Mouse (Mus musculus) heart, adult 2 months (tissue): ENCODE measurements around the gene Gm20767. TPM values are rescaled to one million over a fixed set of nuclear protein-coding genes. Genes with fewer than 3 reads are reported as not detected.
"Not testable (repeated sequence)": the region's sequence is repeated elsewhere in the genome, so short reads cannot be mapped to it uniquely, and the experiment has no call there.

Source experiments
- DNase-seq, 2 experiments: peaks; one replicate each; pipeline ENCODE4 v3.0.0; 2021
- H3K27ac ChIP-seq: fragments of 200-600 bp; 2 replicates; pipeline ENCODE4 v1.8.1; 2022
- H3K27me3 ChIP-seq: fragments of 200-500 bp; 2 replicates; pipeline ENCODE4 v1.6.1; 2012; ENCODE audit warnings: mild to moderate bottlenecking, low read length, inconsistent platforms, mixed read lengths; ENCODE audit not compliant: control insufficient read depth, insufficient read depth
- H3K36me3 ChIP-seq: fragments of 200-500 bp; 2 replicates; pipeline ENCODE4 v1.6.1; 2012; ENCODE audit warnings: low read length, inconsistent platforms; ENCODE audit not compliant: control insufficient read depth, insufficient read depth
- H3K4me1 ChIP-seq: fragments of 200-500 bp; 2 replicates; pipeline ENCODE4 v1.6.1; 2011; ENCODE audit warnings: low read length; ENCODE audit not compliant: control insufficient read depth, insufficient read depth
- H3K4me3 ChIP-seq: fragments of 200-600 bp; 2 replicates; pipeline ENCODE4 v1.8.1; 2022
- H3K79me2 ChIP-seq: fragments of 200-500 bp; replicated peaks from 2 replicates; pipeline ENCODE4 v1.6.1; 2012; ENCODE audit warnings: mild to moderate bottlenecking, inconsistent platforms, low read length, moderate library complexity, mixed read lengths; ENCODE audit not compliant: control insufficient read depth, insufficient read depth
- H3K9ac ChIP-seq: fragments of 200-500 bp; 2 replicates; pipeline ENCODE4 v1.6.1; 2012; ENCODE audit warnings: low read depth, mild to moderate bottlenecking, control low read depth, inconsistent platforms, low read length, mixed read lengths
- WGBS: fragments of 180-500 bp; shearing (Covaris S2); methylation state at CpG from one replicate; pipeline ENCODE4 v1.1.7; 2018; 5-methylcytosine and 5-hydroxymethylcytosine counted together
- intact Hi-C: fragments of 180-260 bp; cut with DNase I; formaldehyde crosslinking; loops from one replicate; pipeline ENCODE4 v1.15.1; 2025
- long read RNA-seq: library from polyadenylated mRNA; stranded (forward); transcript quantifications from one replicate; pipeline ENCODE4 v2.0.0, GENCODE M21; 2021
- polyA plus RNA-seq: library from polyadenylated mRNA; depleted of rRNA; stranded (reverse); fragments of >200 nt; gene quantifications from 2 replicates; pipeline ENCODE4 v1.2.3, GENCODE M21; 2012; rRNA removed
- total RNA-seq, 2 experiments: library from RNA; stranded (reverse); gene quantifications; 2 replicates each; pipeline ENCODE4 v1.2.3; 2021

Gm20767 gene
- total RNA-seq (not detected), polyA plus RNA-seq (not detected in 2 replicates)
- long read RNA-seq: 0 reads

DNA sequence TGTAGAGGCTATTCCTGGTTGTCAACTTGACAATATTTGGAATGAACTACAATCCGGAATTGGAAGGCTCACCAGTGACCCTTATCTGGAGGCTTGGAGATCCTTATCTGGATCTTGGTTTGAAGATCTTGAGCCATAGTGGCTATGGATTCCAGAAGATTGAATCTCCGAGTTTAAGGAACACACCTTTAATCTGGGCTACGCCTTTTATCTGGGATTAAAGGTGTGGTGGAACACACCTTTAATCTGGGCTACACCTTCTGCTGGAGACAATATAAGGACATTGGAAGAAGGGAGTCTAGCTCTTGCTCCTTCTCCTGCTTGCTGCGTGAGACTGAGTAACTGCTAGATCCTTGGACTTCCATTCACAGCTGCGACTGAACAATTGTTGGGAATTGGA is at the start of gene Gm20767:
Gene Gm20767 (plus strand): TSS at position 301 of the 400 bp plus-strand sequence.
- H3K79me2 ChIP-seq, H3K36me3 ChIP-seq, DNase-seq, H3K27ac ChIP-seq, intact Hi-C loops, H3K4me3 ChIP-seq, H3K4me1 ChIP-seq, H3K9ac ChIP-seq, H3K27me3 ChIP-seq: not testable (repeated sequence)
- 76% methylated on average over 2 of the region's 5 CpGs for WGBS

DNA sequence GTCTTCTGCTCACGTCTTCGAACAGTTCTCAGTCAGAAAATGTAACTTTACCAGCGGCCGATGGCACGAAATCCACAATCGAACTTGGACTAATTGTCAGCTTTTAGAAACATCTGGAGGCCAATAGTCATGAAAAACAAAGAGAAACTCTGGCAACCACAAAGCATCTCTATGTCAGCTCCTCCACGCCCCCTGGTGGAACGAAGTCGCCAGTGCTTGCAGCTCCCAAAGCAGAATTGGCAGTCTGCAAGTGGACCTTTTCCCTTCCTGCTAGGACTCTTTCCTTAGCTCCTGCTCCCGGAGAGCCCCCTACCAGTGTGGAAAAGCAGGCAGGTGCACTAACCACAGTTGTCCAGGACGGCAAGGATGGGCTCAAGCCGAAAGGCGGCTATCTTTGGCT is 47.1 kb upstream of the Gm20767 start:
- H3K27ac ChIP-seq, H3K27me3 ChIP-seq, H3K4me1 ChIP-seq, H3K9ac ChIP-seq, DNase-seq, H3K4me3 ChIP-seq, H3K36me3 ChIP-seq, H3K79me2 ChIP-seq, intact Hi-C loops: not testable (repeated sequence)
- no CpG with 5 or more reads among the region's 13 CpGs for WGBS

DNA sequence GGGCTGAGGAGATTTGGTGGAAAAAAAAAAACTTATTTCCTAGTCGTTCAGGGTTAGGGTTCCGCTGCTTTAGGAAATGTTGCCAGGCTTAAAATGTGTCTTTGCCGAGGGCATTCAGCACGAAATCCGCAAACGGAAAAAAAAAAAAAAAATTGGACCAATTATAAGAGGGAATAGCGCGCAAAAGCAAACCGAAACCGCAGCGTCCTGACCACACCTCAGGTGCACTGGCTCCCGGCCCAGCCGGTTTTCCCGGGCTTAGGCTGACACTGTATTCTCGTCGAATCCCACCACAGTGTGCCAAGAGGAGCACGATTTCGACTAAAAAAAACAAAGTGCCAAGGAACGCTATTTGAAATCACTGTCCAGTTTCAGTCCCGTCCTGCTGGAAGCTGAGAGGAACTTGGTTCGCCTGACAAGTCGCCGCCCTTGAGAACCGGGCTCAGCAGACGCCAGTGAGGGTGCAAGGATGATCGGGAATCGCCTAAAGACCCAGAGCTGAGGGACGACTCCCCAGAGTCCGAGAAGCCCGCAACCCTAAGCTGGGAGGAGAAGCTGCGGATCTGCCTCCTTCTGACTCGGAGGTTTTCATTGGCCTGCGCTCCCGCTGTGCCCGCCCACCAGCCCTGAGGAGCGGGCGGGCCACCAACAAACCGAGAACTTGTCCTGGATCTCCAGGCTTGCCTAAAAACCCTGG is 43.7 kb upstream of the Gm20767 start:
- H3K4me3 ChIP-seq, H3K27me3 ChIP-seq, H3K36me3 ChIP-seq, intact Hi-C loops, H3K79me2 ChIP-seq, H3K9ac ChIP-seq, H3K4me1 ChIP-seq, H3K27ac ChIP-seq: not testable (repeated sequence)
- peak in 1 of 2 experiments; percentile 1 for DNase-seq
- 0% methylated on average over 26 of the region's 38 CpGs for WGBS

DNA sequence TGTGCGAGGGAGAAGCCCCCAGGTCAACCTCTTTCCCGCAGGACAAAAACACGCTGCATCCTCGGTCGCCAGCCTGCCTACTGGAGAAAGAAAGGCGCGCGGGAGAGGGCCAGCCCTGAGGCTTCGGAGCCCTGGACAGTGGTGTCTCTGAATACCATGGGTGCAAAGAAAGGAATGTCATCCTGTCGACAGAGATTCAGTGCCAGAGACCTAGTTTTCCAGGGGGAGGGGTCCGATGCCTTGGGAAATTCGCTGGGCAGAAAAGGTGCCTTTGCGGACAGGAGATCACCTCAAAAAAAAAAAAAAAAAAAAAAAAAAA is 43.1 kb upstream of the Gm20767 start:
- H3K27ac ChIP-seq, intact Hi-C loops, H3K27me3 ChIP-seq, H3K4me1 ChIP-seq, H3K36me3 ChIP-seq, H3K79me2 ChIP-seq, H3K4me3 ChIP-seq, DNase-seq, H3K9ac ChIP-seq: not testable (repeated sequence)
- WGBS: 2% methylated on average over 7 of the region's 13 CpGs

DNA sequence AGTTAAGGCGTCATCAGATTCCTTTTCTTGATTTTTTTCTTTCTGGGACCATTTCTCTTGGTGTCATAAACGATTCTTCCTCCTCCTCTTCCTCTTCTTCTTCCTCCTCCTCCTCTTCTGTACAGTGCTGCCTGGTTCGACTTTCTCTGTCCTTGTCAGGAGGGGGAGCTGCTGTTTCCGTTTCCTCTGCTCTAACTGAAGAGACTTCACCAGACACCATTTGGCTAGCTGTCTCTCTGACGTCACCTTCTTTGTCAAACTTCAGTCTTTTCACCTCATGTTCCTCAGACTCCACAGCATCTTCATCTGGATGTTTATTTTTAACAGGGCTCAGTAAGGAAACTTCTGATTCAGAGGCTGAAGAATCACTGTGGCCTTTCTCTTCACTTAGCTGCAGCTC is 40.7 kb upstream of the Gm20767 start:
- no CpG with 5 or more reads among the region's 5 CpGs for WGBS
- H3K79me2 ChIP-seq: not testable (repeated sequence)

DNA sequence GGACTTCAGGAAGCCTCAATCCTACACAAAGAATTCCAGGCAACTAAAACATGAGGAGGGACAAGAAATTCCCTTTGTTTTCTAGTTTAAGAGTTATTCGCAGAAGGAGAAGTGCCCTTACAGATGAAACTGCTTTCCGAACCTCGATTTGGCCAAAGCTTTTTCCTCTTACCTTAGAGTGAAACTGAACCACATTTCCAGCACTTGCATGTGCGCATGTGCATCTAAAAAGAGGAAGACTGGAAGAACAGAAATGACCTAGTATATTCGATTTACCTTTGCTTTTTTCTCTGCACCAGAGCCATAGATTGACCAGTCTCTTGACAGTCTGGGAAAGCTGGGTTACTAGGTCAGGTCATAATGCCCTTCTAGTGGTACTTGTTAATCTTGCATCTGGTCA is 33.5 kb upstream of the Gm20767 start:
- H3K9ac ChIP-seq, intact Hi-C loops, H3K36me3 ChIP-seq, H3K79me2 ChIP-seq, H3K27ac ChIP-seq, DNase-seq, H3K27me3 ChIP-seq, H3K4me3 ChIP-seq, H3K4me1 ChIP-seq: not testable (repeated sequence)
- no CpG with 5 or more reads among the region's 5 CpGs for WGBS

More for the DNA sequence above, 40.7 kb upstream of the Gm20767 start:
- H3K36me3 ChIP-seq, H3K4me3 ChIP-seq, H3K9ac ChIP-seq, H3K27ac ChIP-seq, H3K27me3 ChIP-seq, intact Hi-C loops, H3K4me1 ChIP-seq, DNase-seq: not testable (repeated sequence)

DNA sequence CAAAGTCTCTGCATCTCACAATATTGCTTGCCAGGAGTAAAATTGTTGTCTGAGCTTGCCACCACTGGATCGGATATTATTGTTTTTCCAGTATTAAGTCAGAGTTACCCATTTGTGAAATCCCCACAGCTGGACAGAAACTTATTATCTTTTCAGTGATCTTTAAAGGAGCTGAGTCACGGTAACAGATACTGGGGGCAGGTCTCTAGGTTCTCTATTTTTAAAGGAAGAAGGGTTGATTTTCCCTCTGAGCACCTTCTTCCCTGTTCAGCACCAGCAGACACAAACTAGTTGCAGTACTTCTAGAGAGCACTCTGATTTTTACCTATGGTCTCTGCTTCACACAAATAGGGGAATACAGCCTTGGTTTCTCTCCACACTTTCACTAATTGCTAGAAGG is 33.0 kb upstream of the Gm20767 start:
- H3K27ac ChIP-seq, DNase-seq, H3K79me2 ChIP-seq, H3K4me3 ChIP-seq, H3K36me3 ChIP-seq, intact Hi-C loops, H3K4me1 ChIP-seq, H3K9ac ChIP-seq, H3K27me3 ChIP-seq: not testable (repeated sequence)
- 56% methylated on average over 2 of the region's 2 CpGs for WGBS

DNA sequence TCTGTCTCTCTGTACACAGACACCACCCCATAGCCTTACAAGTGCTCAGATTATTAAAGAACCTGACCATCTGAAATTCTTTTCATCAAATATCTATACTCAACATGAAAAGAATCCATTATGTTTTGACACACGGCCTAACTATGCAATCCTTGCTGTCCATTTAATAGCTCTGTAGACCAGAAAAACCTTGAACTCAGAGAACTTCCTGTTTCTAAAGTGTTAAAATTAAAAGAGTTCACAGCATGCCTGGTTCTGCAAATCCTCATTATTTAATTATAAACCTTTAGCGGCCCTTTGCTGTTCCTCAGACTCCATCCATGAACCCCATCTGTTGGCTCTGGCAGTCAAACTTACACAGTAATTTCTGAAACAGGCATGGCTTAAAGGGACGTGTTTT is 2.3 kb downstream of the Gm20767 start:
- H3K36me3 ChIP-seq, H3K27ac ChIP-seq, H3K4me3 ChIP-seq, H3K79me2 ChIP-seq, intact Hi-C loops, H3K9ac ChIP-seq, H3K27me3 ChIP-seq, DNase-seq, H3K4me1 ChIP-seq: not testable (repeated sequence)
- WGBS: 71% methylated on average over 2 of the region's 3 CpGs

DNA sequence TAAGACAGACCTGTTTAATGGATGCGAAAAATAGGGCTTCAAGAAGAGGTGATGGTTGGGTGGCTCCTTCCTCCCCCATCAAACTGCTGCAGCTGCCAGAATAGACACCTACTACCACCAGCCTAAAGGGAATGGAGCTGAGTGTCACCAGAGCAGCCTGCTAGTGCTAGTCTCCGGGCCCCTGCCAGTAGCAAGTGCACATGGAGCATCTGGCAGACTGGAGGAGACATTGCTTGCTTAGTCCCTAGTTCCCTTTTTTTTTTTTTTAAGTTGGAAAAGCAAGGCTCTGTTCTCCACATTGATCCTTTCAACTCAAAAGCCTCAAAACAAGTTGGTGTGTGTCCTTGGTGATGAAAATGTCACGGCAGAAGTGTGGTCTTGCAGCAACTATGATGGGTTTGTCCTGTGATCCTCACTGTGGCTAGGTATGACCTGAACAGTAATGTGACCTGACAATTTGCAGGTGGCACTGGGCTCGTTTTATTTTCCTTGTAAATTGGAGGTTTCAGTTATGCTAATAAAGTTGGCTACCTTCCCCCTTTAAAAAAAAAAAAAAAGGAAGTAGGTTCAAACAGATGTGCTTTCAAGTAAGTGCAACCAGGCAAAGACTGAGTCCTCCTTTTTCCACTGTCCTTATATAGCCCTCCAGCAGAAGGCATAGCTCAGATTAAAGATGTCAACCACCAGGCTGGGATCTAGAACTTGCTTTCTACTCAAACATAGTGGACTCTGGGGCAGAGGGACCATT is 9.8 kb downstream of the Gm20767 start:
- H3K27ac ChIP-seq, H3K27me3 ChIP-seq, H3K36me3 ChIP-seq, H3K79me2 ChIP-seq, H3K4me3 ChIP-seq, H3K9ac ChIP-seq, H3K4me1 ChIP-seq, intact Hi-C loops, DNase-seq: not testable (repeated sequence)
- 46% methylated on average over 3 of the region's 4 CpGs for WGBS

DNA sequence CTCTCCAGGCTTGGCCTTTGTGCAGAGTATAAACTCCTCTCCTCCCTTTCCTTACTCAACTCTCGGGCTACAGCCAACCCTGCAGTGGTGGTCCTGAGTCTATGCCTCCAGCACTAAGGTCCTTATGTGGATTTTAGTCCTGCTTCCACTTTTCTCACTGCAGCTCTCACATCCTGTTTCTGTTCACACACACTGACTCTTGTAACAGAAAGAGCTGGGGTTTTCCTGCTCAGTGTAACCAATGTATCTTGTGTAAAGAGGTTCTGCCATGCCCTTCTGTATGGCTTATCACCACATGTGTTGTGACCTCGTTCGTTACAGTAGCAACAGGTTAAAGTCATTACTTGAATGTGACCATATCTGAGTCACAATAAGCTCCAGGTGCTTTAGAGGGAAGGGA is 10.5 kb downstream of the Gm20767 start:
- H3K9ac ChIP-seq, H3K4me3 ChIP-seq, H3K27ac ChIP-seq, H3K4me1 ChIP-seq, H3K36me3 ChIP-seq, H3K27me3 ChIP-seq, intact Hi-C loops, DNase-seq, H3K79me2 ChIP-seq: not testable (repeated sequence)
- WGBS: 39% methylated on average over 3 of the region's 3 CpGs
